Mouse (Mus musculus) stomach, adult 2 months (tissue): ENCODE data around the gene Pde3a. TPM values are rescaled to one million over a fixed set of nuclear protein-coding genes. Genes with fewer than 3 reads are reported as not detected.

Experiments
- polyA plus RNA-seq: library from polyadenylated mRNA; depleted of rRNA; stranded (reverse); fragments of >200 nt; gene quantifications from 2 replicates; pipeline ENCODE4 v1.2.3, GENCODE M21; 2012; rRNA removed

The Pde3a gene
- polyA plus RNA-seq: 1.2 and 1.3 TPM in 2 replicates

DNA sequence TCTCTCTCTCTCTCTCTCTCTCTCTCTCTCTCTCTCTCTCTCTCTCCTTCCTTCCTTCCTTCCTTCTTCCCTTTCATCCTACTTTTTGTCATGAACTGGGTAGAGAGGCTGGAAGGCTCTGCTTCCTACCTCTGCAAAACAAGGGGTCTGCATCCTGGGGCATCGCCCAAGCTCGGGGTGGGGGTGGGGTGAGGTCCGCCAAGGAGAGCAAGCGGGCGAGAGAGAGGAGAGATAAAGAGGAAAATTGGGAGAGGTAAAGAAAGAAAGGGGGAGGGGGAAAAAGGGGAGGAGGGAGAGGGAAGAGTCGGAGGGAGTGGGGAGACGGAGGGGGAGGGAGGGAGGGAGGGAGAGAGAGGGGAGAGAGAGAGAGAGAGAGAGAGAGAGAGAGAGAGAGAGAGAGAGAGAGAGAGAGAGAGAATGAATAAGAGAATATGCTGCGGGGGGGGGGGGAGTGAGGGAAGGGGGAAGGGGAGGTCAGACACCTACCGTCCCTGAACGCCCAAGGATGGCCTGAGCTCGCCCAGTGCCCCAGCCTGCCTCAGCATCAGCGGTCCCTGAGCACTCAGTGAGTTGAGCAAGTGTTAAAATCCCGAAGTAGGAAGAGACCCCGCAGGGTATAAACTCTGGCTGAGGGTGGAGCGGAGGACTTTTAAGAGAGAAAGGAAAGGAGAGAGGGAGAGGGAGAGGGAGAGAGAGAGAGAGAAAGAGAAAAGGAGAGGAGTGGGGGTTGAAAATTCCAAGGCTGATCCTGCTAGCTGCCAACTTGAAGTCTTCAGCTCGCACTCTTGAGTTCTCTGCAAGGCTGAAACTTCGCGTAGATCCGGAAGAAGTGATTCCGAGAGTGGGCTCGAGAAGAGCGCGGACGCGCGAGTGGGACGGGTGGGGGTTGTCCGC is at the start of gene Pde3a:
Gene Pde3a (plus strand): TSS at position 579 of the 894 bp plus-strand sequence.

GRCm38 (mm10) chr6:141523747-141524640 is 274.9 kb downstream of the Pde3a start, which contains the start of gene Slco1c1:
Gene Slco1c1 (plus strand): TSS chr6:141524368.

